Mouse (Mus musculus): ENCODE measurements around the gene Prkag1. TPM values are rescaled to one million over a fixed set of nuclear protein-coding genes. Genes with fewer than 3 reads are reported as not detected.

The Prkag1 gene
- polyA plus RNA-seq, 1 experiment: 72.7 TPM

DNA sequence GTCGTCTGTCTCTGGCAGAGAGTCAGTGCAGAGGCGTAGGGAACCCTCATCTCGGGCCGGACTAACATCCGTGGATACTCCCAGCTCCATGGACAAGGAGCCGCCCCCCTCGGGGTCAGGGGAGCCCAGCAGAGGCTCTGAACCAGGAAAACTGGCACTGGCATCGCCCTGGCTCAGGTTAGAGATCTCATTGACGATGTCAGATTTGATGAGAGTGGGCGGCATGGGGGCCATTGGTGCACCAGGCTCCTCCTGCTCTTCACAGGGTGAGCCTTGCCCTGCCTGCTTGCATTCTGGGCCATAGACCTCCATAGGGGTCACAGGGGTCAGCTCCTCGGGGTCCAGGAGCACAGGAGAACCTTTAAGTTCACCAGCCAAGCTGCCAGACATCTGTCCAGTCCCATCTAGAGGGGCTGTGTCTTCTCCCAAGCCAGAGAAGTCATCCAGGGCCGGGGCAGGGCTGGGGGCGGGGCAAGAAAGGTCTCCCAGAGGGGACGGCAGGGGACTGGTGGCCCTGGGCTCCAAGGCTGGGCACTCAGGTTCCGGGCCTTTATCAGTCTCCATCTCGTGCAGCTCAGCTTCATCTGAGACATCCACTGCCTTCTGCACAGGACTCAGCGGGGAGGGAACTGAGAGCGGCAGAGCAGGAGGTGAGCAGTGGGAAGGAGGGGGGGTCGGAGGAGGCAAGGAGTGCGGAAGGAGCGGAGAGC, 30.5 kb upstream of the Prkag1 start:
- TF ChIP-seq CTCF (conservative IDR thresholded peaks at IDR 0.05; ENCODE audit: insufficient read depth, insufficient read length, low read depth, low read length): no peak
- TF ChIP-seq POLR2A (IDR thresholded peaks at IDR 0.05; ENCODE audit: low read depth, low read length): no peak
- peaks cover 16% of the 10 kb centered on the region for H3K36me3 ChIP-seq (ENCODE audit: control insufficient read depth, insufficient read depth, low read length)
- no peaks in the 10 kb centered on the region for H3K4me1 ChIP-seq (ENCODE audit: control insufficient read depth, insufficient read depth, low read length)
- DNase-seq: no peak
- H3K27ac ChIP-seq (ENCODE audit: insufficient read depth, low read depth, low read length): no peak overlapping the region
- WGBS: 84% methylated on average over 21 of the region's 21 CpGs
- no peaks in the 10 kb centered on the region for H3K27me3 ChIP-seq (replicated peaks; ENCODE audit: control insufficient read depth, insufficient read depth, low read length)
- H3K4me3 ChIP-seq (ENCODE audit: insufficient read depth, low read depth, low read length): no peak overlapping the region

DNA sequence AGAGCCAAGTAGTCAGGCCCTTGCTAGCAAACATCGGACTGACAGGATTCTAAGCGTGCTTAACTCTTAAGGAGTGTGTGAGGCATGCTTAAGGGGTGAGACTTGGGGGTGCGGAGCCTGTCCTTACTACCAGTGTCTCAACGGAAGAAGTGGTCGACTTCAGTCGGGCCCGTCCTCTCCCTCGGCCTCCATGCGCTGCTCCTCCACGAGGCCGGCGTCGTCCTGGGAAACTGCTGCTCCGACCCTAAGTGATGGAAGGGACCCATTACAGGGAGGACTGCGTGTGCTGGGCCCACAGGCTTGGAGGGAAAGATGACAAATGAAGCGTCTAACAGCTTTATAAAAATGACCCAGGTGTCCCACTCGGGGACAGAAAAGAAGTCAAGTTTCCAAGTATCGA, 29.6 kb upstream of the Prkag1 start:
- Histone ChIP-seq H3K27ac (ENCODE audit: insufficient read depth, low read depth, low read length) (no peak overlapping the region), H3K36me3 (ENCODE audit: control insufficient read depth, insufficient read depth, low read length) (peaks cover 16% of the 10 kb centered on the region), H3K4me1 (ENCODE audit: control insufficient read depth, insufficient read depth, low read length) (no peaks in the 10 kb centered on the region), H3K27me3 (replicated peaks; ENCODE audit: control insufficient read depth, insufficient read depth, low read length) (no peaks in the 10 kb centered on the region), H3K4me3 (ENCODE audit: insufficient read depth, low read depth, low read length) (no peak overlapping the region)
- no peak for DNase-seq
- 93% methylated on average over 18 of the region's 18 CpGs for WGBS
- TF ChIP-seq POLR2A (IDR thresholded peaks at IDR 0.05; ENCODE audit: low read depth, low read length) (no peak), CTCF (conservative IDR thresholded peaks at IDR 0.05; ENCODE audit: insufficient read depth, insufficient read length, low read depth, low read length) (no peak)

DNA sequence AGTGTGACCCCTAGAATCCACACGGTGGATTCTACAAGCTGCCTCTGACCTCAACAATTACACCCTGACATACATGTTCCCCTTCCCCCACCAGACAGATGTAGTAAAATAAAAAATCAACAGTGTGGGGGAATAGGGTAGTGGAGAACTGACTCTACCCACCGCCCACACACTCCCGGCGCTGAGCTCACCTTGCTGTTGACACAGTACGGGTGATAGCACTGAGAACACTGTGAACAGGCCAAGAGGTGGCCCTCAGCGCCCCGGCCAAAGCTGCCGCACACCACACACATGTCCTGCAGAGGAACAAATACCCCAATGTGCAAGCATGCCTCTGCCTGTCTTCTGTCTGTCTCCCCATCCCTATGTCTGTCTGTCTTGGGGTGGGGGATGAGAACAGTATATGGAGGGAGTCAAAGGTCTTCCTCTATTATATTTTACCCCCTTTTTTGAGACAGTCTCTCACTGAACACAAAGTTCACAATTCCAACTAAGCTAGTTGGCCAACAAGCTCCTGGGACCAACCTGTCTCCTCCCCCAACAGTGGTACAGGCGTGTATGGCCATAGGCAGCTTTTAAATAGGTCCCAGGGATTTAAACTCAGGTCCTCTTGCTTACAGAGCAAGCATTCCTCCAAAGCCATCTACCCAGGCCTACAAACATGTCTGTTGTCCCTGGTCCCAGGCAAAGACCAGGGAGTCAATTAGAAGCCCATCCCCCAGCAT, 28.2 kb upstream of the Prkag1 start:
- H3K36me3 ChIP-seq (ENCODE audit: control insufficient read depth, insufficient read depth, low read length): peaks cover 12% of the 10 kb centered on the region
- H3K4me3 ChIP-seq (ENCODE audit: insufficient read depth, low read depth, low read length): no peak overlapping the region
- TF ChIP-seq CTCF (conservative IDR thresholded peaks at IDR 0.05; ENCODE audit: insufficient read depth, insufficient read length, low read depth, low read length): no peak
- no peak for TF ChIP-seq POLR2A (IDR thresholded peaks at IDR 0.05; ENCODE audit: low read depth, low read length)
- no peaks in the 10 kb centered on the region for H3K4me1 ChIP-seq (ENCODE audit: control insufficient read depth, insufficient read depth, low read length)
- H3K27ac ChIP-seq (ENCODE audit: insufficient read depth, low read depth, low read length): no peak overlapping the region
- DNase-seq: no peak
- no peaks in the 10 kb centered on the region for H3K27me3 ChIP-seq (replicated peaks; ENCODE audit: control insufficient read depth, insufficient read depth, low read length)
- 68% methylated on average over 9 of the region's 9 CpGs for WGBS

DNA sequence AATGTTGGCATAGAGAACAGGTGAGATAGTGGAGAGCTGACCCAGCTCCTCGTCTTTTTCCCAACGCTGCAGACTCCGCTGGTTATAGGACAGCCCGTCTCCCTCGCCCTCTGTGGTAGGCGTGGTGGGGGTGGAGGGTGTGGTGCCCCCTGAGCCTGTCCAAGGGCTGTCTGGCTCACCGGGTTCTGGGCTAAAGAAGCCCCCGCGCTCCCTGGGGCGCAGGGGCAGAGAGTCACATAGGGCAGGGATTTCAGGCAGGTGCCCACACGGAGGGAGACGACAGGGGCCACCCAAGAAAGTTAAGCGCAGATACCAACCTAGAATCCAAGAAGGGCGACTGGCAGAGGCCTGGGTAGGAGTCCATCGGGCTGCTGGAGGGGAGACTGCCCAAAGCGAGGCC, 22.9 kb upstream of the Prkag1 start:
- H3K27ac ChIP-seq (ENCODE audit: insufficient read depth, low read depth, low read length): no peak overlapping the region
- H3K27me3 ChIP-seq (replicated peaks; ENCODE audit: control insufficient read depth, insufficient read depth, low read length): no peaks in the 10 kb centered on the region
- no peak overlapping the region for H3K4me3 ChIP-seq (ENCODE audit: insufficient read depth, low read depth, low read length)
- peaks cover 11% of the 10 kb centered on the region for H3K36me3 ChIP-seq (ENCODE audit: control insufficient read depth, insufficient read depth, low read length)
- DNase-seq: no peak
- H3K4me1 ChIP-seq (ENCODE audit: control insufficient read depth, insufficient read depth, low read length): no peaks in the 10 kb centered on the region
- TF ChIP-seq POLR2A (IDR thresholded peaks at IDR 0.05; ENCODE audit: low read depth, low read length) (no peak), CTCF (conservative IDR thresholded peaks at IDR 0.05; ENCODE audit: insufficient read depth, insufficient read length, low read depth, low read length) (no peak)
- 93% methylated on average over 16 of the region's 16 CpGs for WGBS

DNA sequence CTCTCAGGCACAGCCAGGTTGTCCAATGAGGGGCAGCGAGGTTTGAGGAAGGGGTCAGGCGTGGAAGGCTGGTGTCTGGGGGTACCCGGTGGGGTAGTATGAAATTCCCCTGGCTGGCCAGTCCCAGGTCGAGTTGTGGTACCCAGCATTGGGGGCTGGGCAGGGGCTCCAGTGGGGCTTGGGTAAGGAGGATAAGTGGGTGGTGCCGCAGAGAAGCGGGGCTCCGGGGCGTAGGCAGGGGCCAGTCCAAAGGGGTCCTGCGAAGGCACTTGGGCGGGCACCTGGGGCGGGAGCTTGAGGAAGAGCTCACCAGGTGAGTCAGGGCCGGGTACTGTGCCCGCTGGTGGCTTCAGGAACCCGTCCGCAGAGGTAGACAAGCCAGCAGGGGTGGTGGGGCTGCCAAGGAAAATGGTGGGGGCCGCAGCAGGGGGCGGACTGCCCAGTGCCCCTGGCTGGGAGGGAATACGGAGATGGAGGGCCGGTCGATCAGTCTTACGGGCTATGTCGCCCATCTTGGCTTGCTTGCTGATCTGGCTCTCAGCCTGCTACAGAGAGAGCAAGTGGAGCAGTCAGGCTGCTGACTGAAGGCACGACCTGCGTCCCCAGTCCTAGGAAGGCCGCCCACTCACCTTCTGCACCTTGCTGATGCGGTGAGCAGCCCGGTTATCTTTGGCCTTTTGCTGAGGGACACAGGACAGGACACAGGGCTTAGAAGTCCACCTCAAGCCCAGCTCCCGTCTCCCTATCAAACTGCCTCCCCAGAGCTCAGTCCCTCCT, 22.0 kb upstream of the Prkag1 start:
- Histone ChIP-seq H3K4me1 (ENCODE audit: control insufficient read depth, insufficient read depth, low read length) (no peaks in the 10 kb centered on the region), H3K36me3 (ENCODE audit: control insufficient read depth, insufficient read depth, low read length) (peaks cover 11% of the 10 kb centered on the region), H3K4me3 (ENCODE audit: insufficient read depth, low read depth, low read length) (no peak overlapping the region), H3K27me3 (replicated peaks; ENCODE audit: control insufficient read depth, insufficient read depth, low read length) (no peaks in the 10 kb centered on the region), H3K27ac (ENCODE audit: insufficient read depth, low read depth, low read length) (no peak overlapping the region)
- no peak for DNase-seq
- 92% methylated on average over 28 of the region's 28 CpGs for WGBS
- TF ChIP-seq CTCF (conservative IDR thresholded peaks at IDR 0.05; ENCODE audit: insufficient read depth, insufficient read length, low read depth, low read length) (no peak), POLR2A (IDR thresholded peaks at IDR 0.05; ENCODE audit: low read depth, low read length) (no peak)

DNA sequence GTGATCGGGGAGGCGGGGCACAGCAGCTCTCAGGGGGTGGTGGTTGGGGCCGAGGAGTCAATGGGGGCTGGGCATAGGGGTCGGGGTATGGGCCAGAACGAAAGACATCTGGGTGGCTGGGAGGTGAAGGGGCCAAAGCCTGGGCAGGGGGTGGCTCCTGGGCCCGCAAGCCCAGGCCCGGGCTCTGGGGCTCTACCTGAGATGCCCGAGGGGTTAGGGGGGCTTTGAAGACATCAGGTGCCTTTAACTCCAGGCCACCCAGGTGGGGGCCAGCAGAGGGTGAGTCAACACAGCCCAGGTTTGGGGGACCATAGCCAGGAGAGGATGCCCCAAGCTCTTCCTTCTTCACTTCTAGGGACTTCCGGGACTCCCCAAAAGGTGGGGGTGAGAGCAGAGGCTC, 21.4 kb upstream of the Prkag1 start:
- Histone ChIP-seq H3K36me3 (ENCODE audit: control insufficient read depth, insufficient read depth, low read length) (peaks cover 11% of the 10 kb centered on the region), H3K4me1 (ENCODE audit: control insufficient read depth, insufficient read depth, low read length) (no peaks in the 10 kb centered on the region), H3K4me3 (ENCODE audit: insufficient read depth, low read depth, low read length) (no peak overlapping the region), H3K27me3 (replicated peaks; ENCODE audit: control insufficient read depth, insufficient read depth, low read length) (no peaks in the 10 kb centered on the region), H3K27ac (ENCODE audit: insufficient read depth, low read depth, low read length) (no peak overlapping the region)
- no peak for DNase-seq
- TF ChIP-seq CTCF (conservative IDR thresholded peaks at IDR 0.05; ENCODE audit: insufficient read depth, insufficient read length, low read depth, low read length) (no peak), POLR2A (IDR thresholded peaks at IDR 0.05; ENCODE audit: low read depth, low read length) (no peak)
- WGBS: 83% methylated on average over 9 of the region's 9 CpGs

DNA sequence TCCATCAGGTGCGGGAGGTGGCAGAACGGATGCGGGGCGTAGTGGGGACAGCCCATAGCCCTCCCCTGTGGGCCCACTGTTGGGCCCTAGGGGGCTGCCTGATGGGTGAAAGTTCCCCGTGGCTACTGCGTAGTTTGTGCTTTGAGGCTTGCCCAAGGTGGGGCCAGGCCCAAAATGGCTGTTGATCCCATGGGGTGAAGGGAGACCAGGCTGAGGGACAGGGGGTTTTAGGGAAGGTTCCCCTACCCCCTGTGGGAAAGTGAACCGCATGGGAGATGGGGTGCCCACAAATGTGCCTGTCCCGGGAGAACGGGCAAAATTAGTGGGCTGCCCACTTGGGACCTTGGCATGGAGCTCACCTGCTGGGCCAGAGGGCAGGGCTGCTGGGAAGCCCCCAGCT, 20.8 kb upstream of the Prkag1 start:
- 95% methylated on average over 9 of the region's 9 CpGs for WGBS
- Histone ChIP-seq H3K27ac (ENCODE audit: insufficient read depth, low read depth, low read length) (no peak overlapping the region), H3K4me3 (ENCODE audit: insufficient read depth, low read depth, low read length) (no peak overlapping the region), H3K4me1 (ENCODE audit: control insufficient read depth, insufficient read depth, low read length) (no peaks in the 10 kb centered on the region), H3K27me3 (replicated peaks; ENCODE audit: control insufficient read depth, insufficient read depth, low read length) (no peaks in the 10 kb centered on the region), H3K36me3 (ENCODE audit: control insufficient read depth, insufficient read depth, low read length) (peaks cover 9% of the 10 kb centered on the region)
- TF ChIP-seq POLR2A (IDR thresholded peaks at IDR 0.05; ENCODE audit: low read depth, low read length) (no peak), CTCF (conservative IDR thresholded peaks at IDR 0.05; ENCODE audit: insufficient read depth, insufficient read length, low read depth, low read length) (no peak)
- DNase-seq: no peak

Measured in kidney, adult 2 months (tissue).